ENCODE assay signal across 8 mouse cellular contexts in genomic region chr10:86705922-86706752, GRCm38 (mm10). TPM values are rescaled to one million over a fixed set of nuclear protein-coding genes. Genes with fewer than 3 reads are reported as not detected.
A peak's percentile ranks its signal among the peaks of the same experiment; 100 is the strongest.
DNase-seq lines count a peak whose midpoint lies in the region; ATAC-seq and TF ChIP-seq lines count a peak whose summit lies in the region.

No protein-coding gene starts in this region.

- peak; percentile 98 for DNase-seq in layer of hippocampus, adult 9-10 months (ENCODE audit: low spot score)
- DNase-seq in layer of hippocampus, postnatal 36 days, result no peak
- peak; percentile 87 for DNase-seq in liver, embryonic 11.5 days (ENCODE audit: low spot score)
- peak; percentile 50 to 70 for DNase-seq in monocyte, adult 2 months (ENCODE audit: low read depth in 1 of 2, low spot score in 2 of 2)

- no peaks in the 10 kb centered on the region for H3K27me3 ChIP-seq in forebrain, embryonic 15.5 days
- H3K27me3 ChIP-seq in hindbrain, embryonic 12.5 days, result no peaks in the 10 kb centered on the region
- H3K27me3 ChIP-seq in liver, embryonic 11.5 days (replicated peaks; ENCODE audit: control insufficient read depth, insufficient read depth, low read length), result no peaks in the 10 kb centered on the region
- H3K27me3 ChIP-seq in stomach, embryonic 14.5 days (ENCODE audit: control insufficient read depth, insufficient read depth, low read length), result no peaks in the 10 kb centered on the region

- peak; percentile 52; the same call in 1 of the 2 replicates for TF ChIP-seq POLR2A in bone marrow, adult 2 months (IDR thresholded peaks at IDR 0.05; ENCODE audit: borderline replicate concordance, control insufficient read depth, low read depth, low read length)

- peak overlapping the region; percentile 68 for H3K4me2 ChIP-seq in forebrain, embryonic 15.5 days (replicated peaks)
- peak overlapping the region; percentile 73 for H3K4me2 ChIP-seq in hindbrain, embryonic 12.5 days (replicated peaks)
- peak overlapping the region; percentile 83 for H3K4me2 ChIP-seq in liver, embryonic 11.5 days
- H3K4me2 ChIP-seq in stomach, embryonic 14.5 days (replicated peaks; ENCODE audit: low read depth, low read length), result peak overlapping the region; percentile 45

- peak overlapping the region; percentile 82 for H3K27ac ChIP-seq in bone marrow, adult 2 months (ENCODE audit: control insufficient read depth, insufficient read depth, low read depth, low read length, poor library complexity)
- H3K27ac ChIP-seq in forebrain, embryonic 15.5 days (replicated peaks), result peak overlapping the region; percentile 97
- H3K27ac ChIP-seq in hindbrain, embryonic 12.5 days, result peak overlapping the region; percentile 90
- H3K27ac ChIP-seq in liver, embryonic 11.5 days (ENCODE audit: low read depth, low read length), result peak overlapping the region; percentile 95
- H3K27ac ChIP-seq in stomach, embryonic 14.5 days (ENCODE audit: low read length), result peak overlapping the region; percentile 85

- no peak for TF ChIP-seq CTCF in bone marrow, adult 2 months (IDR thresholded peaks at IDR 0.05; ENCODE audit: control insufficient read depth, insufficient read depth, low read length)

- peak; percentile 92 for ATAC-seq in forebrain, embryonic 15.5 days (replicated peaks)
- ATAC-seq in hindbrain, embryonic 12.5 days (ENCODE audit: low FRiP score), result peak; percentile 93
- peak; percentile 80 for ATAC-seq in liver, embryonic 11.5 days (replicated peaks; ENCODE audit: low FRiP score)
- ATAC-seq in stomach, embryonic 14.5 days (ENCODE audit: insufficient number of reproducible peaks, insufficient read depth, low FRiP score, low read depth), result peak; percentile 84

- under 1% methylated on average over 33 of the region's 33 CpGs for WGBS in bone marrow, adult 2 months
- 4% methylated on average over 33 of the region's 33 CpGs for WGBS in forebrain, embryonic 15.5 days
- 5% methylated on average over 33 of the region's 33 CpGs for WGBS in hindbrain, embryonic 12.5 days
- WGBS in liver, embryonic 11.5 days, result 4% methylated on average over 33 of the region's 33 CpGs
- WGBS in stomach, embryonic 14.5 days, result 1% methylated on average over 33 of the region's 33 CpGs

- H3K36me3 ChIP-seq in forebrain, embryonic 15.5 days, result peaks cover 16% of the 10 kb centered on the region
- H3K36me3 ChIP-seq in hindbrain, embryonic 12.5 days, result peaks cover 18% of the 10 kb centered on the region
- H3K36me3 ChIP-seq in liver, embryonic 11.5 days (ENCODE audit: control insufficient read depth, insufficient read depth, low read length), result peaks cover 23% of the 10 kb centered on the region
- H3K36me3 ChIP-seq in stomach, embryonic 14.5 days (ENCODE audit: control insufficient read depth, insufficient read depth, low read length), result peaks cover 20% of the 10 kb centered on the region

- H3K9me3 ChIP-seq in forebrain, embryonic 15.5 days, result no peaks in the 10 kb centered on the region
- no peaks in the 10 kb centered on the region for H3K9me3 ChIP-seq in hindbrain, embryonic 12.5 days (replicated peaks)
- H3K9me3 ChIP-seq in liver, embryonic 11.5 days (ENCODE audit: control insufficient read depth, low read length), result no peaks in the 10 kb centered on the region
- H3K9me3 ChIP-seq in stomach, embryonic 14.5 days (ENCODE audit: control insufficient read depth, low read depth, low read length), result no peaks in the 10 kb centered on the region

- H3K9ac ChIP-seq in forebrain, embryonic 15.5 days (replicated peaks), result peak overlapping the region; percentile 69
- H3K9ac ChIP-seq in hindbrain, embryonic 12.5 days, result peak overlapping the region; percentile 77
- peak overlapping the region; percentile 85 for H3K9ac ChIP-seq in liver, embryonic 11.5 days (ENCODE audit: low read depth, low read length)
- peak overlapping the region; percentile 37 for H3K9ac ChIP-seq in stomach, embryonic 14.5 days (replicated peaks; ENCODE audit: low read depth, low read length)

- H3K4me3 ChIP-seq in bone marrow, adult 2 months (replicated peaks; ENCODE audit: control insufficient read depth, low read depth, low read length), result peak overlapping the region; percentile 83
- H3K4me3 ChIP-seq in forebrain, embryonic 15.5 days, result peak overlapping the region; percentile 72
- peak overlapping the region; percentile 86 for H3K4me3 ChIP-seq in hindbrain, embryonic 12.5 days
- peak overlapping the region; percentile 94 for H3K4me3 ChIP-seq in liver, embryonic 11.5 days (ENCODE audit: low read depth, low read length)
- H3K4me3 ChIP-seq in stomach, embryonic 14.5 days (ENCODE audit: low read depth, low read length), result peak overlapping the region; percentile 98

- H3K4me1 ChIP-seq in bone marrow, adult 2 months (ENCODE audit: control insufficient read depth, insufficient read depth, low read length), result no peaks in the 10 kb centered on the region
- peaks cover 39% of the 10 kb centered on the region for H3K4me1 ChIP-seq in forebrain, embryonic 15.5 days
- peaks cover 34% of the 10 kb centered on the region for H3K4me1 ChIP-seq in hindbrain, embryonic 12.5 days
- peaks cover 23% of the 10 kb centered on the region for H3K4me1 ChIP-seq in liver, embryonic 11.5 days (replicated peaks; ENCODE audit: control insufficient read depth, insufficient read depth, low read length)
- peaks cover 21% of the 10 kb centered on the region for H3K4me1 ChIP-seq in stomach, embryonic 14.5 days (ENCODE audit: control insufficient read depth, insufficient read depth, low read length)

RNA-seq across cellular contexts. Expression of gene Ttc41, which starts 0.5 kb away (rescaled TPM):
- 1 to 10 TPM; 1.2 to 2.4 TPM for total RNA-seq in layer of hippocampus, postnatal 36 days (2021)
- polyA plus RNA-seq in bone marrow, adult 2 months (2011; ENCODE audit: insufficient read depth, insufficient read length, low replicate concordance, missing spikeins), result 1.5 and 4.4 TPM in 2 replicates
- 1.3 and 1.5 TPM in 2 replicates for polyA plus RNA-seq in forebrain, embryonic 15.5 days (2015; fragmentation: Nextera tagmentation; extraction: Ambion mirVana)
- 2.6 and 3.4 TPM in 2 replicates for polyA plus RNA-seq in hindbrain, embryonic 12.5 days (2016; fragmentation: Nextera tagmentation; extraction: Ambion mirVana)
- 1.2 and 2.0 TPM in 2 replicates for polyA plus RNA-seq in liver, embryonic 11.5 days (2014; fragmentation: Nextera tagmentation; extraction: Ambion mirVana)
- polyA plus RNA-seq in stomach, embryonic 14.5 days (2014; fragmentation: Nextera tagmentation; extraction: Ambion mirVana), result 1.7 and 1.8 TPM in 2 replicates

RNA-seq across cellular contexts. Expression of gene Hsp90b1, which starts 0.8 kb away (rescaled TPM):
- 100 to 1,000 TPM; 391 to 418 TPM for total RNA-seq in layer of hippocampus, postnatal 36 days (2021)
- 123 and 231 TPM in 2 replicates for polyA plus RNA-seq in bone marrow, adult 2 months (2011; ENCODE audit: insufficient read depth, insufficient read length, low replicate concordance, missing spikeins)
- polyA plus RNA-seq in forebrain, embryonic 15.5 days (2015; fragmentation: Nextera tagmentation; extraction: Ambion mirVana), result 276 and 292 TPM in 2 replicates
- 551 and 555 TPM in 2 replicates for polyA plus RNA-seq in hindbrain, embryonic 12.5 days (2016; fragmentation: Nextera tagmentation; extraction: Ambion mirVana)
- 595 and 612 TPM in 2 replicates for polyA plus RNA-seq in liver, embryonic 11.5 days (2014; fragmentation: Nextera tagmentation; extraction: Ambion mirVana)
- 437 and 516 TPM in 2 replicates for polyA plus RNA-seq in stomach, embryonic 14.5 days (2014; fragmentation: Nextera tagmentation; extraction: Ambion mirVana)

RNA-seq across cellular contexts. Expression of gene Gm49358, which starts 57.6 kb away (rescaled TPM):
- 10 to 100 TPM; 45.5 to 45.7 TPM for total RNA-seq in layer of hippocampus, postnatal 36 days (2021)
- not detected in 2 replicates for polyA plus RNA-seq in bone marrow, adult 2 months (2011; ENCODE audit: insufficient read depth, insufficient read length, low replicate concordance, missing spikeins)
- not detected in 2 replicates for polyA plus RNA-seq in forebrain, embryonic 15.5 days (2015; fragmentation: Nextera tagmentation; extraction: Ambion mirVana)
- polyA plus RNA-seq in hindbrain, embryonic 12.5 days (2016; fragmentation: Nextera tagmentation; extraction: Ambion mirVana), result not detected in 2 replicates
- not detected in 2 replicates for polyA plus RNA-seq in liver, embryonic 11.5 days (2014; fragmentation: Nextera tagmentation; extraction: Ambion mirVana)
- 0.43 TPM in 1 of 2 replicates, not detected in the other for polyA plus RNA-seq in stomach, embryonic 14.5 days (2014; fragmentation: Nextera tagmentation; extraction: Ambion mirVana)

Comparison
In these comparisons a context has a peak if more than half of its experiments do, and no peak if none do; other contexts are left out.
1. DNase-seq: peak in layer of hippocampus, adult 9-10 months (single experiment), liver, embryonic 11.5 days (single experiment) and monocyte, adult 2 months (2 of 2); none in layer of hippocampus, postnatal 36 days (0 of 2).
2. Peak in every context shown above with its lines, with median percentiles within 50 percentile points of each other: H3K27ac ChIP-seq, H3K4me3 ChIP-seq, ATAC-seq, H3K4me2 ChIP-seq and H3K9ac ChIP-seq.